In genomic region chr14:74359663-74360552, GRCm38 (mm10) we compare ENCODE assay signal across 11 mouse cellular contexts.
A peak's percentile ranks its signal among the peaks of the same experiment; 100 is the strongest.
DNase-seq lines count a peak whose midpoint lies in the region; ATAC-seq lines count a peak whose summit lies in the region.
"Had no signal": no experiment of that assay in that cellular context is flagged by ENCODE, and none has a peak within 500 bp of the region (broad histone marks: within the 10 kb centered on the region; RNA-seq: fewer than 3 reads in every experiment).

No protein-coding gene starts in this region.

- 0 out of 2 replicates have a peak, but pooled peaks have one; percentile 35 for ATAC-seq in midbrain, embryonic 11.5 days (ENCODE audit: low FRiP score)
- no peak for ATAC-seq in midbrain, embryonic 15.5 days (replicated peaks)
- ATAC-seq in forebrain, embryonic 14.5 days, result peak; percentile 92
- ATAC-seq in limb, embryonic 13.5 days (ENCODE audit: low FRiP score, low read depth), result no peak

- intact Hi-C loops in left cerebral cortex, postnatal 14 days (cut with DNase I), result no loop called here
- intact Hi-C loops in heart, postnatal 36 days (cut with DNase I), result no loop called here

- no peak overlapping the region for H3K27ac ChIP-seq in midbrain, embryonic 11.5 days (ENCODE audit: low read depth, low read length)
- no peak overlapping the region for H3K27ac ChIP-seq in midbrain, embryonic 15.5 days
- H3K27ac ChIP-seq in forebrain, embryonic 14.5 days (ENCODE audit: low read depth, low read length), result no peak overlapping the region
- H3K27ac ChIP-seq in limb, embryonic 13.5 days, result no peak overlapping the region
- H3K27ac ChIP-seq: embryonic facial prominence, embryonic 13.5 days; liver, embryonic 14.5 days; macrophage had no signal

- H3K36me3 ChIP-seq in midbrain, embryonic 11.5 days (ENCODE audit: control insufficient read depth, insufficient read depth, low read length), result no peaks in the 10 kb centered on the region
- no peaks in the 10 kb centered on the region for H3K36me3 ChIP-seq in midbrain, embryonic 15.5 days (replicated peaks)
- H3K36me3 ChIP-seq in forebrain, embryonic 14.5 days (ENCODE audit: control insufficient read depth, insufficient read depth, low read length), result no peaks in the 10 kb centered on the region
- no peaks in the 10 kb centered on the region for H3K36me3 ChIP-seq in limb, embryonic 13.5 days
- H3K36me3 ChIP-seq: embryonic facial prominence, embryonic 13.5 days had no signal

- H3K9me3 ChIP-seq in midbrain, embryonic 11.5 days (ENCODE audit: control insufficient read depth, low read length), result no peaks in the 10 kb centered on the region
- H3K9me3 ChIP-seq in midbrain, embryonic 15.5 days, result no peaks in the 10 kb centered on the region
- no peaks in the 10 kb centered on the region for H3K9me3 ChIP-seq in forebrain, embryonic 14.5 days (replicated peaks; ENCODE audit: control insufficient read depth, low read length)
- H3K9me3 ChIP-seq in limb, embryonic 13.5 days, result no peaks in the 10 kb centered on the region
- H3K9me3 ChIP-seq: embryonic facial prominence, embryonic 13.5 days had no signal

- H3K9ac ChIP-seq in midbrain, embryonic 11.5 days (ENCODE audit: low read length), result no peak overlapping the region
- no peak overlapping the region for H3K9ac ChIP-seq in midbrain, embryonic 15.5 days
- H3K9ac ChIP-seq in forebrain, embryonic 14.5 days (ENCODE audit: low read length), result no peak overlapping the region
- no peak overlapping the region for H3K9ac ChIP-seq in limb, embryonic 13.5 days
- H3K9ac ChIP-seq: embryonic facial prominence, embryonic 13.5 days; liver, embryonic 14.5 days had no signal

- 58% methylated on average over 12 of the region's 12 CpGs for WGBS in midbrain, embryonic 11.5 days
- 36% methylated on average over 12 of the region's 12 CpGs for WGBS in midbrain, embryonic 15.5 days
- 5% methylated on average over 12 of the region's 12 CpGs for WGBS in forebrain, embryonic 14.5 days
- 19% methylated on average over 12 of the region's 12 CpGs for WGBS in limb, embryonic 13.5 days

- no peaks in the 10 kb centered on the region for H3K4me1 ChIP-seq in midbrain, embryonic 11.5 days (ENCODE audit: control insufficient read depth, insufficient read depth, low read length)
- H3K4me1 ChIP-seq in midbrain, embryonic 15.5 days, result no peaks in the 10 kb centered on the region
- H3K4me1 ChIP-seq in forebrain, embryonic 14.5 days (ENCODE audit: control insufficient read depth, insufficient read depth, low read length), result peaks cover 8% of the 10 kb centered on the region; the same call in 1 of the 2 replicates
- 0 out of 2 replicates have a peak, but pooled peaks cover 6% of the 10 kb centered on the region for H3K4me1 ChIP-seq in limb, embryonic 13.5 days
- H3K4me1 ChIP-seq: embryonic facial prominence, embryonic 13.5 days had no signal

- H3K27me3 ChIP-seq in midbrain, embryonic 11.5 days (ENCODE audit: control insufficient read depth, insufficient read depth, low read length), result no peaks in the 10 kb centered on the region
- no peaks in the 10 kb centered on the region for H3K27me3 ChIP-seq in midbrain, embryonic 15.5 days (replicated peaks)
- no peaks in the 10 kb centered on the region for H3K27me3 ChIP-seq in forebrain, embryonic 14.5 days (replicated peaks; ENCODE audit: control insufficient read depth, insufficient read depth, low read length)
- no peaks in the 10 kb centered on the region for H3K27me3 ChIP-seq in limb, embryonic 13.5 days
- H3K27me3 ChIP-seq: embryonic facial prominence, embryonic 13.5 days had no signal

- H3K4me2 ChIP-seq in midbrain, embryonic 11.5 days, result no peak overlapping the region
- no peak overlapping the region for H3K4me2 ChIP-seq in midbrain, embryonic 15.5 days
- H3K4me2 ChIP-seq in forebrain, embryonic 14.5 days (ENCODE audit: low read length), result peak overlapping the region; percentile 33
- H3K4me2 ChIP-seq in limb, embryonic 13.5 days (replicated peaks), result peak overlapping the region; percentile 36
- H3K4me2 ChIP-seq: embryonic facial prominence, embryonic 13.5 days had no signal

- H3K4me3 ChIP-seq in midbrain, embryonic 11.5 days (ENCODE audit: low read depth, low read length), result no peak overlapping the region
- H3K4me3 ChIP-seq in midbrain, embryonic 15.5 days, result no peak overlapping the region
- H3K4me3 ChIP-seq in forebrain, embryonic 14.5 days (ENCODE audit: low read depth, low read length), result peak overlapping the region; percentile 11; the same call in 1 of the 2 replicates
- H3K4me3 ChIP-seq in limb, embryonic 13.5 days, result no peak overlapping the region
- H3K4me3 ChIP-seq: embryonic facial prominence, embryonic 13.5 days had no signal

- DNase-seq in midbrain, embryonic 11.5 days (ENCODE audit: low spot score, missing footprints), result no peak
- peak; percentile 0 for DNase-seq in ZHBTc4 (ENCODE audit: low read depth, low spot score)
- peak; percentile 79 for DNase-seq in forebrain, embryonic 14.5 days (ENCODE audit: low spot score)
- DNase-seq in left cerebral cortex, postnatal 14 days (ENCODE audit: low spot score in 2 of 2), result no peak
- no peak for DNase-seq in heart, postnatal 36 days
- DNase-seq: cerebellum, adult 11-12 months had no signal

Comparison
In these comparisons a context has a peak if more than half of its experiments do, and no peak if none do; other contexts are left out.
1. ATAC-seq: peak in midbrain, embryonic 11.5 days (single experiment) and forebrain, embryonic 14.5 days (single experiment); none in midbrain, embryonic 15.5 days (single experiment) and limb, embryonic 13.5 days (single experiment).
2. DNase-seq: peak in ZHBTc4 (single experiment) and forebrain, embryonic 14.5 days (single experiment); none in midbrain, embryonic 11.5 days (single experiment), left cerebral cortex, postnatal 14 days (0 of 2) and heart, postnatal 36 days (0 of 2).
3. H3K4me2 ChIP-seq: peak in forebrain, embryonic 14.5 days (single experiment) and limb, embryonic 13.5 days (single experiment); none in midbrain, embryonic 11.5 days (single experiment) and midbrain, embryonic 15.5 days (single experiment).